Mouse (Mus musculus) ES-Bruce4 (cell line): ENCODE results near the gene Gldc. TPM values are rescaled to one million over a fixed set of nuclear protein-coding genes. Genes with fewer than 3 reads are reported as not detected.

Source experiments
- H3K27ac ChIP-seq: 2 replicates; pipeline ENCODE4 v1.5.1; 2012; ENCODE audit warnings: low read length, inconsistent platforms; ENCODE audit not compliant: insufficient read depth
- H3K27me3 ChIP-seq: 2 replicates; pipeline ENCODE4 v1.6.1; 2012; ENCODE audit warnings: mild to moderate bottlenecking, low read length, inconsistent platforms; ENCODE audit not compliant: control insufficient read depth, poor library complexity, insufficient read depth, severe bottlenecking
- H3K36me3 ChIP-seq: 2 replicates; pipeline ENCODE4 v1.6.1; 2012; ENCODE audit warnings: inconsistent platforms, mild to moderate bottlenecking, low read length, moderate library complexity; ENCODE audit not compliant: control insufficient read depth, poor library complexity, insufficient read depth, severe bottlenecking
- H3K4me1 ChIP-seq: one replicate; pipeline ENCODE4 v1.8.1; 2011; ENCODE audit warnings: low read length; ENCODE audit not compliant: control insufficient read depth, insufficient read depth
- H3K4me3 ChIP-seq: 2 replicates; pipeline ENCODE4 v1.5.1; 2011; ENCODE audit warnings: low read depth, mild to moderate bottlenecking, low read length
- H3K9ac ChIP-seq: 2 replicates; pipeline ENCODE4 v1.6.1; 2012; ENCODE audit warnings: low read depth, mild to moderate bottlenecking, inconsistent platforms; ENCODE audit not compliant: poor library complexity, severe bottlenecking
- H3K9me3 ChIP-seq: replicated peaks from 2 replicates; pipeline ENCODE4 v1.6.1; 2012; ENCODE audit warnings: mild to moderate bottlenecking, low read length, inconsistent platforms; ENCODE audit not compliant: control insufficient read depth, poor library complexity, insufficient read depth, severe bottlenecking
- CTCF ChIP-seq: IDR thresholded peaks from one replicate; pipeline ENCODE4 v1.8.1; 2011; ENCODE audit warnings: low read depth, low read length
- EP300 ChIP-seq: IDR thresholded peaks from 2 replicates; pipeline ENCODE4 v1.6.1; 2011; ENCODE audit warnings: low read depth, low read length; ENCODE audit not compliant: insufficient read depth
- POLR2A ChIP-seq: IDR thresholded peaks from one replicate; pipeline ENCODE4 v1.8.1; 2011; ENCODE audit warnings: low read length; ENCODE audit not compliant: insufficient read depth
- polyA plus RNA-seq: library from polyadenylated mRNA; stranded (reverse); fragments of >200 nt; gene quantifications from 2 replicates; pipeline ENCODE4 v1.2.4, GENCODE M21; 2011; ENCODE audit warnings: low read depth; ENCODE audit not compliant: missing spikeins, insufficient read depth, insufficient read length

Gene Gldc
- polyA plus RNA-seq, 1 experiment, result 126 TPM

GRCm38 (mm10) chr19:30107221-30107845 lies 67.9 kb downstream of the Gldc start:
- no peak overlapping the region for H3K4me3 ChIP-seq
- H3K9me3 ChIP-seq, result no peaks in the 10 kb centered on the region
- TF ChIP-seq CTCF (no peak), EP300 (no peak), POLR2A (no peak)
- no peaks in the 10 kb centered on the region for H3K4me1 ChIP-seq
- H3K27ac ChIP-seq, result no peak overlapping the region
- no peaks in the 10 kb centered on the region for H3K27me3 ChIP-seq
- H3K36me3 ChIP-seq, result peaks cover 38% of the 10 kb centered on the region
- no peak overlapping the region for H3K9ac ChIP-seq

- H3K9ac ChIP-seq, result no peak overlapping the region
- H3K36me3 ChIP-seq, result peaks cover 44% of the 10 kb centered on the region
- TF ChIP-seq EP300 (no peak), POLR2A (no peak), CTCF (no peak)
- no peak overlapping the region for H3K27ac ChIP-seq
- H3K4me1 ChIP-seq, result no peaks in the 10 kb centered on the region
- no peaks in the 10 kb centered on the region for H3K27me3 ChIP-seq
- no peak overlapping the region for H3K4me3 ChIP-seq
- no peaks in the 10 kb centered on the region for H3K9me3 ChIP-seq
Observed at GRCm38 (mm10) chr19:30105045-30105842, 70.0 kb downstream of the Gldc start.

- Histone ChIP-seq H3K36me3 (peaks cover 62% of the 10 kb centered on the region), H3K9ac (no peak overlapping the region)
Observed at GRCm38 (mm10) chr19:30102620-30103019, 72.6 kb downstream of the Gldc start.

GRCm38 (mm10) chr19:30100571-30100970 lies 74.7 kb downstream of the Gldc start:
- Histone ChIP-seq H3K4me3 (no peak overlapping the region), H3K27me3 (no peaks in the 10 kb centered on the region), H3K27ac (no peak overlapping the region), H3K9ac (no peak overlapping the region), H3K36me3 (peaks cover 57% of the 10 kb centered on the region), H3K4me1 (no peaks in the 10 kb centered on the region), H3K9me3 (no peaks in the 10 kb centered on the region)
- TF ChIP-seq CTCF (no peak), EP300 (no peak), POLR2A (no peak)

More at GRCm38 (mm10) chr19:30102620-30103019, 72.6 kb downstream of the Gldc start:
- Histone ChIP-seq H3K4me1 (no peaks in the 10 kb centered on the region), H3K27me3 (no peaks in the 10 kb centered on the region), H3K9me3 (no peaks in the 10 kb centered on the region), H3K4me3 (no peak overlapping the region), H3K27ac (no peak overlapping the region)
- no peak for TF ChIP-seq EP300
- TF ChIP-seq POLR2A, result no peak
- no peak for TF ChIP-seq CTCF

DNA sequence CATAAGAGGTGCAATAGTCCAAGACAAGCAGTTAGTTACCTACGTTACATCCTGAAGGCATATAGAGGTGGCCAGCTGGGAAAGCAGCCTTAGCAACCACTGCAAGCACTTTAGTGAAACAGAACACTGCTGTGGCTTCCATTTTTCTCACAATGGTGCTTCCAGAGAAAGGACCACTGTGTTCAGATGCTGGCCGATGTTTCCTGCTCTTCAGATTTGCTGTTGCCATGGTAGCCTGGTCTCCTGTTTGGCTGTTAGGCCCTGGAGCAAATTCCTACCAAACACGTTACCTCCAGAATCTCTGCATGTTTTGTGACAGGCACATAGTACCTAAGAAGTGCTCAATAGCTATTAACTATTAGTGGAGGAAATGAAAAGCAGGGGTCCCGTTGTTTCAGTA lies 78.2 kb downstream of the Gldc start:
- no peak overlapping the region for H3K4me3 ChIP-seq
- H3K9me3 ChIP-seq, result no peaks in the 10 kb centered on the region
- no peaks in the 10 kb centered on the region for H3K27me3 ChIP-seq
- H3K36me3 ChIP-seq, result peaks cover 49% of the 10 kb centered on the region
- H3K4me1 ChIP-seq, result no peaks in the 10 kb centered on the region
- no peak for TF ChIP-seq EP300
- H3K27ac ChIP-seq, result 0 out of 2 replicates have a peak overlapping the region, but pooled peaks have one; percentile 25
- H3K9ac ChIP-seq, result no peak overlapping the region

GRCm38 (mm10) chr19:30096186-30096585 lies 79.0 kb downstream of the Gldc start:
- Histone ChIP-seq H3K9me3 (no peaks in the 10 kb centered on the region), H3K27me3 (no peaks in the 10 kb centered on the region), H3K27ac (peak overlapping the region; percentile 26; the same call in 1 of the 2 replicates), H3K4me3 (no peak overlapping the region), H3K9ac (no peak overlapping the region), H3K36me3 (peaks cover 50% of the 10 kb centered on the region), H3K4me1 (no peaks in the 10 kb centered on the region)
- 0 out of 2 replicates have a peak, but pooled peaks have one; percentile 54 for TF ChIP-seq EP300
- TF ChIP-seq CTCF, result no peak
